Mouse (Mus musculus) E14TG2a.4 (cell line): Measurements from ENCODE around the gene Sox11.

Source experiments
- CTCF ChIP-seq: conservative IDR thresholded peaks from 2 replicates; pipeline ENCODE4 v1.5.1; 2014; ENCODE audit warnings: low read length
- NANOG ChIP-seq: IDR thresholded peaks from 2 replicates; pipeline ENCODE4 v1.6.1; 2014; ENCODE audit warnings: borderline replicate concordance, low read length, mixed read lengths
- POU5F1 ChIP-seq: IDR thresholded peaks from 2 replicates; pipeline ENCODE4 v1.6.1; 2014; ENCODE audit warnings: low read length, borderline replicate concordance

GRCm38 (mm10) chr12:27323423-27323822 lies 19.0 kb downstream of the Sox11 start:
- TF ChIP-seq CTCF (no peak), NANOG (no peak), POU5F1 (no peak)
